Mouse (Mus musculus): ENCODE data around the gene Ncan.

The Ncan gene

DNA sequence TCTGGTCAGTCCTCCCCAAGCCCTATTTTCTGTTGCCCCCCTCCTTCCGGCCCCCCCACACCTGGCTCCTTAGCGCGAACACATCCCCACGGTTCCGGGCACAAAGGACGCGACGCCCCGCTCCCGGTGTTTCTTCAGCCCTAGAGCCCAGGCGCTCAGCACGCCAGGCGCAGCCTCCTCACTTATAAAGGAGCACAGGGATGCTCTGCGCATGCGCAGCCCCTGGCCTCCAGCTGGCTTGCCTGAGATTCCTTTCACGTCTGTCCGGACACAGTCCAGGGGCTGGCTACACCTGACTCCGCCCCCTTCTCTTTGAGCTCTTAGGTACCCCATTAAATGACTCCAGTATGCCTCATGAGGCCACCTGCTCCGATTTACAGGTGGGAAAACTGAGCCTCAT, at the start of gene Ncan:
Gene Ncan (minus strand): TSS at position 207 of the 400 bp plus-strand sequence.
- in situ Hi-C loops (cut with MboI; ENCODE audit: low sequenced_read_pairs): no loop called here

DNA sequence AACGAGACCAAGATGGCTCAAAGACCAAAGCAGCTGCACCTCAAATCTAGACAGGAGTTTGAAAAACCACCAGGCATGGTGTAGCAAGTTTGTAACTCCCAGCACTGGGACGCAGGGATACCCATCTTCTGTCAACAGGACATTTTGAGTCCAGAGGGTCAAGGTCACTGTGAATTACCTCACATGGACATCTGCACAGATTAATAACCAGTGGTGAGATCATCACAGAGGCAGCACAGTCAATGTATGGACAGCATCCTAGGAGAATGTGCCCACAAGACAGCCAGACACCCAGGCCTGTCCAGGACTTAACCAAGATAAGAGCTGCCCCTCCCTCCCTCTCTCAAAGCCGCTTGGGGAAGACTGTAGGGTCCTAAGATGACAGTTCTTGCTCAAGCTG, 49.4 kb upstream of the Ncan start:
- in situ Hi-C loops (cut with MboI; ENCODE audit: low sequenced_read_pairs): no loop called here

DNA sequence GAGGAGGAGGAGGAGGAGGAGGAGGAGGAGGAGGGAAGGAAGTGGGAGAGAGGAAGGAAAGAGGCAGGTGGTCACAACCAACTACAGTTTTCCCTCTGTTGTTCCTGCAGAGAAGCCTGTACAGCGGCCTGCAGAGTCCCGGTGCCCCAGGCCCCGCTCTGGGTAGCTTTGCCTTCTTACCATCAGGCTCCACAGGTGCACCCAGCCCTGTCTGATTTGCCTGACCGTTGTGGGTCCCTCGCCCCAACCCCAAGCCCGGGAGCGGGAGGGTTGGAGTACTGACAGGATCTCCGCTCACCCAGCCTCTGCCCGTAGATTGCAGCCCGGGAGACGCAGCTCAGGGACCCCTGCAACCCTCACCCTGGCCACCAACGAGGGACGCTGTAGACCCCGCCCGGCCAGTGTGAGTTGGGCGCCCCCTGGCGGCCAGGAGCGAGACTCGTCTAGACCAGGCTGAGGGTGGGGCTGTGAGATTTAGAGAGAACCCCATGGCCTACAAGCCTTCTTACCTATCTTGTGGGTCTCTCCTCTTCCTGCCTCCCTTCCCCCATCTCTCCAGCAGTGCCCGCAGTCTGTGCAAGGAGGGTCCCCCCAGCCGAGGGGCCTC, 45.9 kb upstream of the Ncan start:
- in situ Hi-C loops (cut with MboI; ENCODE audit: low sequenced_read_pairs): no loop called here

DNA sequence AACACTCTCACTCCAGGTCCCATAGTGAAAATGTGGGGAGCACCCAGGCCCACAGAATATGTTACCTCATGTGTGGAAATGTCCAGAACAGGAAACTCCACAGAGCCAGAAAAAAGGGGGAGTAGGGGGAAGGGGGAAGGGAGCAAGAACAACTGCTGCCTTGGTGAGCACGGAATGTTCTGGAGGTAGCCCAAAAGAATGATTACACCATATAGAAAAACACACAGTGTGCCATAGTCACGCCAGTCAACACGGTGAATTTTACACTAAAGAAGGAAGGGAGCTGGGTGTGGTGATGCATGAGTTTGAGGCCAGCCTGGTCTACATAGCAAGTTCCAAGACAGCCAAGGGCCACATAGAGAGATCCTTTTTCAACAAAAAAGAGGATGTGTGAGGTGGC, 42.6 kb upstream of the Ncan start:
- in situ Hi-C loops (cut with MboI; ENCODE audit: low sequenced_read_pairs): no loop called here

DNA sequence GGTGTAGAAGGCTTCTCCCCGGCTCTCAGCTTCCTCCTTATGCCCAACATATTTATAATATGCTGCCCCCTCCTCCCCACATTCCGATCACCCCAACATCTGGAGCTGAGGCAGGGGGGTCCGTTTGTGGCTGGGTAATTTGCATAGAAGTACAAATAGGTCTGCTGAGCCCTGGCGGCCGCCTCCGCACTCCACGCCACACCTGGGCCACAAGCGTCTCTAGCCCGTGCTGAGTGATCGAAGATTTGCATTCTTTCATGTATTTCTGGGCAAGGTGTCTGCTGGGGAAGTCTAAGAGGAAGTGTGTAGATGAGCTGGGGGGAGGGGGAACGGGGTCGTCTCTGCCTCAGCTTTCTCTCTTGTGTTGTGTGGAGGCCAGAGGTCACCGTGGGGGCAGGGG, 39.3 kb upstream of the Ncan start:
- in situ Hi-C loops (cut with MboI; ENCODE audit: low sequenced_read_pairs): no loop called here

DNA sequence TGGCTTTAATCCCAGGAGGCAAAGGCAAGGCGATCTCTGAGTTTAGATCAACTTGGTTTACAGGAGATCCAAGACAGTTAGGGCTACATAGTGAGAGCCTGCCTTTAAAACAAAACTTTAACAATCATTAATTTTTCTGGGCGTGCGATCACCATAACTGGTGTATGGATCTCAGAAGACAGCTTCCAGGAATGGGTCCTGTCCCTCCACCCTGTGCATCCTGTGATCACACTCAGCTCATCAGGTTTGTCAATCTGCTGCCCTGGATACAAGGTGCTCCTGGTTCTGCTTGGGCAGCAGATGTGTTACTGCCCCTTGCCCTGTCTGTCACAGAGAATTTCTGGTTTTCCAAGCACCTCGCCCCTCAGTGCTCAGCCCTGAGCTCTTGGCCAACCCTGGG, 38.5 kb upstream of the Ncan start:
- in situ Hi-C loops (cut with MboI; ENCODE audit: low sequenced_read_pairs): no loop called here

- in situ Hi-C loops (cut with MboI; ENCODE audit: low sequenced_read_pairs): no loop called here
Observed at GRCm38 (mm10) chr8:70158069-70158853, 37.6 kb upstream of the Ncan start.

DNA sequence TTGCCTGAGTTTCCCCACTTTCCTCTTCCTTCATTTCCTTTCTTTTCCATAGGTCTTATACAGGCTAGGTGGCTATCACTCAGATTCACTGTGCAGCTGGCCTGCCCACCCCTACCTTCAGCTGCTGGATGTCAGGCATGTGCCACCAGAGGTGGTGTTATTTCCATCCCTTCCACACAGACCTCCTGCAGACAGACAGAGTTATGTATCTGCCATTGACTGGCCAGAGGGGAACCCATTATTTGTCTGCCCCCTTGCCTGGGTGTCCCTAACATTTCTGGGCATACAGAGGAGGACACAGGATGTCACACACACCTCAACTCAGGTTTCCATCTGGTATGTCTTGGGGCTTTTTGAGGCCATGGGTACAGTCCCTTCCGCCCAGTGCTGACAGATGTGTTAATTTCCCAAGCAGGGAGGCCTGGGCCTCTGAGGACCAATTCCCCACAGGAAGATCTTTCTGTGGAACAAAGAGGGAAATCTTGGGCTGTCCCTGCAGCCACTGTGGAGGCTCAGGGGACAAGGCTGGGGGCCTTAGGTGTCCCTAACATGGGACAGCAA, 36.6 kb upstream of the Ncan start:
- in situ Hi-C loops (cut with MboI; ENCODE audit: low sequenced_read_pairs): no loop called here

- in situ Hi-C loops (cut with MboI; ENCODE audit: low sequenced_read_pairs): no loop called here
Observed at GRCm38 (mm10) chr8:70152537-70153257, 32.0 kb upstream of the Ncan start.

- in situ Hi-C loops (cut with MboI; ENCODE audit: low sequenced_read_pairs): no loop called here
Observed at GRCm38 (mm10) chr8:70150158-70150557, 29.5 kb upstream of the Ncan start.

DNA sequence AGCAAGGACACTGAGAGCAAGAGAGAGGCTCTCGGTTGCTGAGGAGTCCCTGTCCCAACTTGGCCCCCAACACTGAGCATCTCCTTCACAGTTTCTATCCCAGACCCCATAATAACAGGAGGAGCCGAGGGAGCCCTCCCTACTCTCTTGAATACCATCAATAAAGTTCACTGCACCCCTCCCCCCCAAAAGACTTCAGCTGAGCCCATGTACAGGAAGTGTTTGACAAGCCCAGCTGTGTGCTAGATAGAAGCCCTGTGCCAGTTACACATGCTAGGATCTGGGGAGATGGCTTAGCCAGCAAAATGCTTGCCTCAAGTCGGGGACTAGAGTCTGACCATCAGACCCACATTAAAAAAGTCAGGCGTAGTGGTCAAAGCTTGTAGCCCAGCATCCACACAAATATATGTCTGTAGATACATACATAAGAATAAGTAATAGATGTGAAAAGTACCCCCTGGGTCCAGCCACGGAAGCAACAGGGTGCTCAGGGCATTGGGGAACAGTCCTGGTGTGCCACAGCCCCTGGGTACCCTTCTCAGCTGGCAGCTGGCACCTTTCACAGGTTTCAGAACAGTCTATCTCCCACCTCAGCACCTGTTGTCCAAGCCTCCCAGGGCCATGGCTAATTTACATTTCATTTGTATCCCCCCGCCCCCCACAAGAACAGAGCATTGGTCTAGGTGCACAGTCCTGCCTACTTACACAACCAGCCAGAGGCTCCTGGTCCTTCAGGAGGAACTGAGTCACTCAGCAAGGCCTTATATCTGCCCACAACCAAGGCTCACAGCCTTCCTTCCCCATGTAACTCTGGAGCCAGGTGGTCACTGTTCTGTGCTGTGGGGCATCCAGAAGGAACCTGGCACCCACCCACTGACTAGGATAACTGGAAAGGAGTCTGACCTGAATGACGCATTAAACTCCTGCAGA, 27.3 kb upstream of the Ncan start:
- in situ Hi-C loops (cut with MboI; ENCODE audit: low sequenced_read_pairs): no loop called here

DNA sequence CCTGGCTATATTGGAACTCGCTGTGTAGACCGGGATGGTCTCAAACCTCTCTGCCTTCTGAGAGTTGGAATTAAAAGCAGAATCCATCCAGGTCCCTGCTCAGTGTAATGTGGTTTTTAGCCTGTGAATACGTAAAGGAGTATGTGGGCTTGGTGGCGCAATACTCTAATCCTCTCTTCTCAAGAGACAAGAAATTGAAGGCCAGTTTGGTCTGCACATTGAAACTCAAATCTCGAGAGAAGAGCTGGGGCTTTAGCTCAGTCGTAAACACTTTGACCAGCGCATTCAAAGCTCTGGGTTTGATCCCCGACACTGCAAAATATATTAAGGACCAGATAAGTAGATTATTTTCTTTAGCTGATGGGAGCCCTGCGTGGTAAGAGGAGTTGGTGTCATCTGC, 19.3 kb upstream of the Ncan start:
- in situ Hi-C loops (cut with MboI; ENCODE audit: low sequenced_read_pairs): no loop called here

GRCm38 (mm10) chr8:70139026-70139857, 18.6 kb upstream of the Ncan start, which contains the start of the genes Rfxank, Borcs8 and Mef2b:
Gene Rfxank (minus strand): TSS chr8:70139154.
Gene Borcs8 (plus strand): TSS chr8:70139499.
Gene Mef2b (plus strand): TSS chr8:70139711.
- in situ Hi-C loops (cut with MboI; ENCODE audit: low sequenced_read_pairs): no loop called here

GRCm38 (mm10) chr8:70137890-70138289, 17.2 kb upstream of the Ncan start:
- in situ Hi-C loops (cut with MboI; ENCODE audit: low sequenced_read_pairs): no loop called here

- in situ Hi-C loops (cut with MboI; ENCODE audit: low sequenced_read_pairs): no loop called here
Observed at GRCm38 (mm10) chr8:70136591-70136990, 15.9 kb upstream of the Ncan start.

- in situ Hi-C loops (cut with MboI; ENCODE audit: low sequenced_read_pairs): no loop called here
Observed at GRCm38 (mm10) chr8:70134931-70135330, 14.3 kb upstream of the Ncan start.

DNA sequence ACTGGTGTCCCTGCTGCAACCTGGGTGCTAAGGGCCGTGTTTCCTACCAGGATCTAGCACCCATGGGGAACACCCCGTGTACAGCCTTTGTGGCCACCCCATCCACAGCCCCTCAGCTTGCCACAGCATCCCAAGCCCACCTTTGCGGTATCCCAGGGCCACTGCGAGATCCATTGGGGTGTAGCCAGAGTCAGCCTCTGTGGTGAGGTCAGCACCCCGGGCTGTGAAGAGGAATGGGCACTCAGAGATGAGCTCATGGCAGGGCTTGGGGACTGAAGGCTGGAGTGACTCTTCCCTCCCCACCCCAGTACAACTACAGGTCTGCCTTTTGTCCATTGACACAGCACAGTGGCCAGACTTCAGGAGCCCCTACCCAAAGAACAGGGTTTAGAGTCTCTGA, 13.4 kb upstream of the Ncan start:
- in situ Hi-C loops (cut with MboI; ENCODE audit: low sequenced_read_pairs): no loop called here

DNA sequence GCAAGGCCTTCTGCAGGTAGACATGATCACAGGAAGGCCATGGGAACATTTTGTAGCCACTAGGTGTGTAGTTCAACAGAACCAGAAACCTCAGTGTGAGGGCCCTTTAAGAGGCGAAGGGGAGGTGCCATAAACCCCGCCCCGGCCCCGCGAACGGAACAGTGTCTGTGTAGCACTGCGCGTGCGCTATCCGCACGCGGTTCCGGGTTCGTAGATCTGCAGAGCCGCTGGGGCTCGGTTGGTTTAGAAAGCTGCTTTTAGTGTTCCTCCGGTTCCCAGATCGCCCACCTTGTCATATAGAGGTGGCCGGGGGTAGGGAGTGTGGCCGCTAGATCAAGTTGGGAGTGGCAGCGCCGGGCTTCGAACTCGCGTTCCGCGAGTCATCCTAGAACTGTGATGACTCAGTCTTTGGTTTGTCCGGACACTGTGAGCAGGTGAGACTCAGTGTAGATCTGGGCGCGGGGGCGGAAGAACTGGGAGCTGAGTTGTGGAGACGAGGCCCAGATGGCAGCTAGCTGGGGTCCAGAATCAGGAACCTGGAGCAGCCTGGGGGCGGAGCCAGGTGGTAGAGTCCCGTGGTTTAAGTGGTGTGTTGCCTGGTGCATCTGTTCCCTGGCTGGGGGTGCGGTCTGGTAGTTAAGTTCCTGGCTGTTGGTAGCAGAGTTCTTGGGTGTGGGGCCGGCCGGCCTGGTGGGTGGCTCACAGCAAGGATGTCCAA, 10.7 kb upstream of the Ncan start, which contains the start of gene Nr2c2ap:
Gene Nr2c2ap (plus strand): TSS at position 168 of the 718 bp plus-strand sequence.
- in situ Hi-C loops (cut with MboI; ENCODE audit: low sequenced_read_pairs): no loop called here

DNA sequence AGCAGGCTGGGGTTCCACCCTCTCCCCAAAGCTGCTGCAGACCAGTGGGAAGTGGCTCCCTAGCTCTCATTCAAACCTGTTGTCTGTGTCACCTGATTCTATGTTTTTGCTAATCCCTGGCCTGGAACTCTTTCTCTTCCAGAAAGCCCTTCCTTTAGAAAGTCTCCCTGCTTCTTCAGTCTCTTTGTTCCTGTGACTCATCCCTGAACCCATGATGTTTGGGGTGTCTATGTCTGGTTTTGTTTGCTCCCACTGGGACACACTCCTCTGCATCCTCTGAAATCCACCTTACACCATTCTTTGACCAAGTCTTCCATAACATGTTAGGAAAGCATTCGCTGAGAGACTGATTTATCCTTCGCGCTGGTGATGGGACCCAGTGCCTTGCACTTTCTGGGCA, 9.4 kb upstream of the Ncan start:
- in situ Hi-C loops (cut with MboI; ENCODE audit: low sequenced_read_pairs): no loop called here

Data from CH12F3 (cell line).